Mouse (Mus musculus) ovary, postnatal 10 days (tissue): Measurements from ENCODE around the gene Ears2.

Experiments used
- DNase-seq: peaks from one replicate; pipeline ENCODE4 v3.0.0; 2022; ENCODE audit warnings: low spot score

The Ears2 gene

DNA sequence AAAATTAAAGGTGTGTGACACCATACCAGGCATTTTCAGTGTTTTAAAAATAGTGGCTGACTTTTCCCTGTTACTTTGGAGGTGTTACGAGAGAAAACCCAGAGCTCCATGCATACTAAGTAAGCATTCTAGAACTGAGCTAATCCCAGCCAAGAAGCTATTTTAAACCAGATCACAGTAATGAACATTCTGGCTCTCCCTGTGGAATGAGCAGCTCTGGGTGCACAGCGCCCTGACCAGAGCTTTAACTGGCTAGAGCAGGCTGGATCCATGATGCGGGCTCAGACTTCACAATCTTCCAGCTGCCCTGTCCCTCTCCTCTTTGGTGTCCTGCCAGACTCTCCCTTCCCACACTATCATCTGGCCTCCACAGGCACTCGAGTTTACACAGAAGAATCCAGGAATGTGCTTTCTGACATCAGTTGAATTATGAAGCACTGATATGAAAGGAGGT lies 21.9 kb downstream of the Ears2 start:
- no peak for DNase-seq

DNA sequence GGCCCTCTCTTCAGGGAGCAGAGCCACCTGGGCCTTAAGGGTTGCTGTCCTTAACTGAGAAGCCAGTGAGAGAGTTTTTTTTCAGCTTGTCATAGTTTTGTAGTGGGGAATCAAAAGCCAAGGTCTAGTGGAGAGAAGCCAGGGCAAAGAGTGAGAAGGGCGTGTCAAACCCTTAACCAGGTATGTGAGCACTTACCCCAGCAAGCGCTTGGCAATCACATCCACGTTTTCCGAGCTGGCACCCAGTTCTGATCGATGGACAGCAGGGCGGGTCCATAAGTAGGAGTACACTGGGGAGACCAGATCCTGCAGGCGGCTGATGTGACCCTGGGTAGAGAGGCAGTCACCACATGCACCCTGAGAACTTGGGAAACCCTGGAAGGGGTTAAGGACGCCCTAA lies 23.0 kb downstream of the Ears2 start:
- no peak for DNase-seq

DNA sequence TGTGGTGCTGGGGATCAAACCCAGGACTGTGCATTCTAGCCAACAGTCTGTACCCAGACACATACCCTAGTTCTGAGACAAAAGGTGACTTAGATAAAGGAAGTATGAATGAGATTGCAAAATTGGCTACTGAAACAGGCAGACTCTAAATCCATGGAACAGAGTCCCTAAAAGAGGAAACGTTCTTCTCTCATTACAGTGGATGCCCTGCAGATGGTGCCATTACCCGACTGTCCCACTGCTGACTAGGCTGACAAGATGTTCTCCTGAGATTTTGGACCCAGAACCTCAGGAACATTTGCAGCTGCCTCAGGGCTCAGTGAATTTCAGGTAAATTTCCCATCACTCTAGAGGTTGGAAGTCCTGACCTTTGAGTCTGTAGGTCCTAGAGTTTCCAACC lies 32.7 kb downstream of the Ears2 start:
- DNase-seq, result no peak

DNA sequence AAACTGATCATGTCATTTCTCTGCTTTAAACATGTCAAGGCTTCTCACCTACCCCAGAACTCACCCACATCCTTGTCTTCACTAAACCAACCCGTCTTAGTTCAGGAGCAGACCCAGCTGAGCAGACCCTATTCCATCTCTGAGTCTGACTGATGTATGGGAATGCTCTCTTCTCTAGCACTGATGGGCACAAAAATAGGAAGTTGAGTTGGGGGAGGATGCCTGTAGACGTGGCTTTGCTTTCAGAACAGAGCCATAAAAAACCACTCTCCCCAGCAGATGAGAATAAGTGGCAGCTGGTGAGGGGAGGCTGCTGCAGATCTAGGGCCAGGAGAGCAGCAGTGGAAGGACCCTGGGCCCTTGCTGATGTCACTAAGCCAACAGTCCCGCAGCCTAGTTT lies 33.7 kb downstream of the Ears2 start:
- DNase-seq, result no peak

DNA sequence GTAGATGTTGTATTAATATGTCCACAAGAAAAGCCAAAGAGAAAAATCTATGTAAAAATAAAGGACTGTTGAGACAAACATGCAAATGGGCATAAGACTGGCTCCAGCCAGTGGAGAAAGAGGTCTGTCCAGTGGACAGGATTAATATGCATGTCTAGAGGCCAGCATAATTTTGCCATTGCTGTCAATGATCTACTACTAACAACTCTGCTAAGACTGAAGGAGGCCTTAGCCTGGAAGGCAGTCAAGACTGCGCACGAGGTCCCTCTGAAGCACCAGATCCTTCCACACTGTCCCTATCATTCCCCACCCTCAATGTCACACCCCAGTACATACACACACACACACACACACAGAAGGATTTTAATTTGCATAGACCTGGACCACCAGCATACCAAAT lies 44.9 kb downstream of the Ears2 start:
- DNase-seq, result no peak

DNA sequence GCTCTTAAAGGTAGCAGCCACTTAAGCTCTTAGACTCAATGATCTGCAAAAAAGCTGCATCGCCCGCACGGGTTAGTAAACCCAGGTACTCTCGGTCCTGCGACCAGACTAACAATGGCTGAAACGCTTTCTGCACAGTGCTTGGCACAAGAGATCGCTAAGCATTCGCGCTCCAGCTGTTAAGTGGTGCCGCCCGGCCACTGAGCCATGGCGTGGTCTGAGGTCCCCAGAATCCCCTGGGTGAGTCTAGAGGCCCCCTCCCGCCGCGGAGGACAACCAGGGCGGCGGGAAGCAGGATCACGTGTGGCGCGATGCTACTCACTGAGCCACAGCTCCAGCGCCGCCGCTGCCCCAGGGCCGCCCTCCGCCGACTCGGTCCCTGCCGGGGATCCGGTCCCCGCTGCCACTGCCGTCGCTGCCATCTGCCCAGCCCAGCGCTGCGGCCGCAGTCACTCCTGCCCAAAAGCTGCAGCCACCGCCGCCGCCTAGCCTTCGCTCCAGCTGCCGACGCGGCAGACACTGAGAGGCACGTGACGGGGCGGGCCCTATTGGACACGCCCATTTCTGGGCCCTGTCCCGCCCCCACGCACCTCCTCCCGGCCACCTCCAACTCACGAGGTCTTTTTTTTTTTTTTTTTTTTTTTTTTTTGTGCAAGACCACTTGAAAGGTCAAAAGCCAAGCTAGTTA lies 46.3 kb downstream of the Ears2 start, which contains the start of gene Gga2:
Gga2 (minus strand) TSS at position 556 of the 688 bp plus-strand sequence.
- peak; percentile 60 for DNase-seq

DNA sequence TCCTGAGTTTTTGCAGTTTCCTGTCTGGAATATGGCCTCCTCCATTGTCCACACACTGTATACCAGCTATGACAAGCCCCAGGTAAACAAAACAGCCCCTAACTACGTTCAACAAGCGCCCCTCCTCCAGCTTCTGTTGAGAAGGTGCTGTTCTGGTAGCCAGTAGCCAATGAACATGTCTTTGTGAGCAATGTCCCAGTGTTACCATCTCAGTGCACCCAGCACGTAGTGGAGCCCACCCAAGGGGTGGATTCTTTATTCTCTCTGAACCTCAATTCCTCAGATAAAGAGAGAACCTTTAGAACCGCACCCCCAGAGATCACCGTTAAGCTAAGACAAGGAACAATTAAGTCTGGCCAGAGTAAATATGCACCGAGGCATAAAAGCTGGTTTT lies 46.8 kb downstream of the Ears2 start:
- no peak for DNase-seq

DNA sequence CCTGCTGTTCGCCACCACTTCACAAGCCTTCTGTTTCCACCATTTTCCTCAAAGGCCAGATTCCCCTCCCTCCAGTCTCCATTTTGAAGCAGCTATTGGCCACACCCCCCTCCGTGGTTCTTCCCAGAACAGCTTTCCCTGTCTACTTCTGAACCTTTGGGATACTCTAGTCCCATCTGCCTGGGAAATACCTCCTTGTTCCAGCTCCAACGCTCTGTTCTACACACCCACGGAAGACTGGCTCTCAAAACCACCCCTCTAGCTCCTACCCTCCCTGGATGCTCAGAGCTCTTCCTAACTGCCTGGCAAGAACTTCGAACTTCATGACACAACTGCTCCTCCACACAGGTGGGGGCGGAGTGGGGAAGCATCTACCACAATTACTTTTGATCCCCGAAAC lies 48.1 kb downstream of the Ears2 start:
- no peak for DNase-seq

DNA sequence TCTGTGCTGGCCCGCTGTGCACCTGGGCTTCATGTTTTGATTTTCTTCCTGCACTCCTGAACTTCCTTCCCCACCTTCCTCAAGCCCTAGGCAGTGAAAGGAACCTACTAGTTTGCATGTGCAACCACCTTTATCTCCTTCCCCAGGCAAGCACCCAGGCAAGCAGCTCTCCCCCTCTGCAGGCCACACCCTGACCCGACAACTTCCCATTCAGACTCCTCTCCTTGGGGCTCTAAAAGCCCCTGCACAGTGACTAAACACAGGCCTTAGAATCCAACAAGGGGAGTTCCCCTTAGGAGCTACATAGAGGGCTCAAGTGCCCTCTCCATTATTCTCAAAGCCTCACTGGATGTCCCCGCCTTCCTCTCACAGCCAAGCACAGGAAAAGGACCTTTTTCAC lies 48.8 kb downstream of the Ears2 start:
- no peak for DNase-seq

DNA sequence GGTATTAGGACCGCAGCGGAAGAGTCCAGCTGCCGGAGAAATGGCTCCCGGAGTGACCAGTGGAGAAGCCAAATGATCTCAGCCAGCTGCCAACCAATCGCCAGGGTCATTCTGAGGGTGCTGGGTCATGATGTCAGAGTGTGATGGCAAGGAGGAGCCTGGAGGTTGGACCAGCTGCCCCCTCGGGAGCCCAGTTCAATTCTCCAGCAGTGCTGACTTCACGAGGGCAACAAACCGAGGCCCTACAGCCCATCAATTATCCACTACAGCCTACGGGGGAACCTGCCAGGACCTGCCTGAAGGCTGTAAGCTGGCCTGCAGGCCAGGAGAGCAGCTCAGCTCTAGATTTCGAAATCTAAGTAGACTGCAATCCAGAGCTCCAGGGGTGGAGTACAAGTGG lies 51.3 kb downstream of the Ears2 start:
- no peak for DNase-seq

DNA sequence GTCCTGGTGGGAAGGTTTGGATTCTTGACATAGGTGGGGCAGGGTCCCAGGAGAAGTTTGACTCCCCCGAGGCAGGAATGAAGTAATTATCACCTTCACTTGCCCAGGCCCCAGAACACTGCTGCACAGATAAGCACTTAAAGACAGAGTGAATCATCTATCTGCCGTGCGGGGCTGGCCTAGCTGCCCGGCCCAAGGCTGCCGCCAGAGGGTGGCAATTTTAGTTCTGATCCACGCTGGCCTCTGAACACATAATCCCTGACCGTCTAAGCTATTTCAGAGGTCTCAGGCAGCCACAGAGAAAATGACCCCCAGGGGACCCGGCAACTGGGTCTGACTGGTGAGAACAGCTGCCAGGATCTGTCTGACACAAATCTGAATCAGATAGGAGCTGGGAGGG lies 52.0 kb downstream of the Ears2 start:
- no peak for DNase-seq

DNA sequence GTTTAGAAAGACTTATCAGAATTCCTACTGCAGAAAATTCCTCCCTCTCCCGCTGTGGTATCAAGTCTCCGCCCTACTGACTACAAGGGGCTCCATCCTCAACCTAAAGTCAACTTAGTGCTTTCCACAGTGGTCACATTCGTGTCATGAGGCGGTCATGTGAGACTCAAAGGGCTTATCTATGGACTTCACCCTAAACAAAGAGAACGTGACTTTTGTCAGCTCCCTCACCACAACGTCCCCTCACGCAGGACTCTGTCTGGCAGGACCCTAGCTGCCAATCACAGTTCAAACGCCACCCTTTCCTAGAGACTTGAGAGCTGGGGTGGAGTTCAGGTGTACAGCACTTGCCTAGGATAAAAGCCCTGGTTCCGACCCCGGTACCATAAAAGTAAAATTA lies 54.1 kb downstream of the Ears2 start:
- no peak for DNase-seq

DNA sequence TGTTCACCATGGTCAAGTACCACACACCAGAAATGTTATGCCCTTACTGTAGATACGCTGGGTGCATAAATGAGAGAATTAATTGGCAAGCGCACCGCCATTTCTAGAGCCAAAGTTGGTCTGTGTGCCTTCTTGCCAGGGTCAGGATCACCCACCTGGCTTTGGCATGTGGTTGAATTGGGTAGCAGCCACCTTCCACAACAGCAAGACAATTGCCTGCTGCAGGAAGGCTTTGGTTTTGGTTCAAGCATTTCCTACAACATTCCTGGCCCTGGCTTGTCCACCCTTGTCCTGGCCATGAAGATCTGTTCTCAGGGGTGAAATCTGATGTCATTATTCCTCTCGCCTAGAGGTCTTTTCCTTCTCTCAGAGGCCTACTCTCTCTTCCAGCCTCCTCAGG lies 54.7 kb downstream of the Ears2 start:
- no peak for DNase-seq

DNA sequence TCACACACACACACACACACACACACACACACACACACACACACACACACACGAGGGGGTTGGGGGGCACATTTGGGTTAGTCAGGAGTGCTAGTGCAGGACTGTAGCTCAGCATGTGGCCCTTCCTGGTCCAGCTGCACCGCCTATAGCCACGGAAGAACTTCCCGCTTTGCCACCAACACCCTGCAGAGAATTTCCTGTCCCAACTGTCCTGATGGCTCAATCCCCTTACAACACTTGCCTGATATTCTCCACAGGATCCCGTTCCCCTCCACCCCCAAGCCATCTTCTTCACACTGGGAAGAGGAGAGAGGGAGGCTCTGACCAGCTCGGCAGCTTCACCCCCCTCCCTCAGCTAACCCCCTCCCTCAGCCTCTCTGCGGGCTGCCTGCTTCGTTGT lies 66.7 kb downstream of the Ears2 start:
- no peak for DNase-seq

DNA sequence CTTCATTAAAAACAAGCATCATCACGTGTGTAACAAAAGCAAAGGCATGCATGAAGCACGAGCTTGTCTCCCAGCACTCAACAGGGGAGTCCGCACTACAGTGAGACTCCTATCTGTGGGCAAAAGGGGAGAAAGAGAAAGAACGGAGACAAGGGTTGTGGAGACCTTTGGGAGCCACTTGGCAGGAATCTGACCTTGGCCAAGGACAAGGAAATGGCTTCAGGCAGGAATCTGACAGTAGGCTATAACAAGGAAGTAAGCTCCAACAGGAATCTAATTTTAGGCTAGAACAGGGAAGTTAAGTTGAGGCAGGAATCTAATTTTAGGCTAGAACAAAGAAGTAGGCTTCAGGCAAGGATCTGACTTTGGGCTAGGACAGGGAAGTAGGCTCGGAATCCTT lies 71.1 kb downstream of the Ears2 start:
- DNase-seq, result no peak
